Mouse (Mus musculus) MEL (cell line): ENCODE data around the gene Tmem104. TPM values are rescaled to one million over a fixed set of nuclear protein-coding genes. Genes with fewer than 3 reads are reported as not detected.

Experiments
- DNase-seq: peaks from one replicate; pipeline ENCODE4 v3.0.0; 2011; ENCODE audit warnings: low read depth, low spot score
- H3K27ac ChIP-seq: 2 replicates; pipeline ENCODE4 v1.5.1; 2012; ENCODE audit warnings: low read depth, mild to moderate bottlenecking, control low read depth, low read length, moderate library complexity; ENCODE audit not compliant: control insufficient read depth
- H3K27me3 ChIP-seq, 2 experiments: fragments of 150-350 bp in 1 of 2; sonication (generic) in 1 of 2; 2 replicates each; pipeline ENCODE4 v1.6.1; 2012; ENCODE audit warnings: low read length in 2 of 2, mild to moderate bottlenecking in 2 of 2, improper control_type of control experiment in 1 of 2, moderate library complexity in 1 of 2; ENCODE audit not compliant: insufficient read depth in 2 of 2, control insufficient read depth in 1 of 2
- H3K36me3 ChIP-seq, 2 experiments: 2 replicates each; pipeline ENCODE4 v1.6.1; 2012 to 2014; ENCODE audit warnings: low read length in 2 of 2, improper control_type of control experiment in 1 of 2, inconsistent platforms in 1 of 2, mild to moderate bottlenecking in 1 of 2; ENCODE audit not compliant: insufficient read depth in 2 of 2, control insufficient read depth in 1 of 2
- H3K4me1 ChIP-seq, 2 experiments: fragments of 150-350 bp in 1 of 2; sonication (generic) in 1 of 2; 2 replicates each; pipeline ENCODE4 v1.6.1; 2012; ENCODE audit warnings: low read length in 2 of 2, improper control_type of control experiment in 1 of 2, mild to moderate bottlenecking in 1 of 2; ENCODE audit not compliant: insufficient read depth in 2 of 2, control insufficient read depth in 1 of 2
- H3K4me3 ChIP-seq, 2 experiments: fragments of 150-350 bp in 1 of 2; sonication (generic) in 1 of 2; 2 replicates each; pipeline ENCODE4 v1.5.1; 2012; ENCODE audit warnings: low read depth in 2 of 2, low read length in 2 of 2, mild to moderate bottlenecking in 2 of 2, moderate library complexity in 2 of 2, control low read depth in 1 of 2, improper control_type of control experiment in 1 of 2; ENCODE audit not compliant: control insufficient read depth in 1 of 2, insufficient read depth in 1 of 2
- H3K79me2 ChIP-seq: 2 replicates; pipeline ENCODE4 v1.6.1; 2012; ENCODE audit warnings: mild to moderate bottlenecking, low read length, moderate library complexity; ENCODE audit not compliant: control insufficient read depth, poor library complexity, insufficient read depth
- H3K9ac ChIP-seq: 2 replicates; pipeline ENCODE4 v1.6.1; 2012; ENCODE audit warnings: low read depth, mild to moderate bottlenecking, control low read depth, low read length, moderate library complexity; ENCODE audit not compliant: control insufficient read depth, poor library complexity, severe bottlenecking
- H3K9me3 ChIP-seq: fragments of 150-350 bp; sonication (generic); replicated peaks from 2 replicates; pipeline ENCODE4 v1.6.1; 2012; ENCODE audit warnings: mild to moderate bottlenecking, low read length, improper control_type of control experiment, moderate library complexity; ENCODE audit not compliant: insufficient read depth
- BHLHE40 ChIP-seq: IDR thresholded peaks from 2 replicates; pipeline ENCODE4 v1.6.1; 2012; ENCODE audit warnings: low read depth, mild to moderate bottlenecking, inconsistent platforms, low read length, improper control_type of control experiment, borderline replicate concordance
- CHD1 ChIP-seq: IDR thresholded peaks from 2 replicates; pipeline ENCODE4 v1.6.1; 2012; ENCODE audit warnings: low read depth, mild to moderate bottlenecking, inconsistent platforms, low read length, improper control_type of control experiment
- CHD2 ChIP-seq: IDR thresholded peaks from 2 replicates; pipeline ENCODE4 v1.6.1; 2011; ENCODE audit warnings: low read length, improper control_type of control experiment
- CTCF ChIP-seq, 3 experiments: IDR thresholded peaks in 2 of 3; conservative IDR thresholded peaks in 1 of 3; 2 replicates each; pipeline ENCODE4 v1.5.1; 2011 to 2012; ENCODE audit warnings: low read length in 3 of 3, low read depth in 2 of 3, mild to moderate bottlenecking in 2 of 3, improper control_type of control experiment in 1 of 3, inconsistent platforms in 1 of 3, mixed read lengths in 1 of 3, moderate library complexity in 1 of 3; ENCODE audit not compliant: control insufficient read depth in 1 of 3, insufficient read depth in 1 of 3, poor library complexity in 1 of 3, severe bottlenecking in 1 of 3
- E2F4 ChIP-seq: IDR thresholded peaks from 2 replicates; pipeline ENCODE4 v1.6.1; 2011; ENCODE audit warnings: low read depth, low read length, improper control_type of control experiment, borderline replicate concordance
- ELF1 ChIP-seq: IDR thresholded peaks from 2 replicates; pipeline ENCODE4 v1.6.1; 2014; ENCODE audit warnings: low read depth, mild to moderate bottlenecking, inconsistent platforms, low read length, improper control_type of control experiment, moderate library complexity
- HCFC1 ChIP-seq: IDR thresholded peaks from 2 replicates; pipeline ENCODE4 v1.6.1; 2012; ENCODE audit warnings: low read depth, mild to moderate bottlenecking, inconsistent platforms, low read length, improper control_type of control experiment, moderate library complexity
- JUND ChIP-seq: IDR thresholded peaks from 2 replicates; pipeline ENCODE4 v1.6.1; 2011; ENCODE audit warnings: low read depth, mild to moderate bottlenecking, improper control_type of control experiment, low read length
- MAFK ChIP-seq: IDR thresholded peaks from 2 replicates; pipeline ENCODE4 v1.6.1; 2011; ENCODE audit warnings: low read depth, mild to moderate bottlenecking, low read length, improper control_type of control experiment, borderline replicate concordance
- MAX ChIP-seq: IDR thresholded peaks from 2 replicates; pipeline ENCODE4 v1.6.1; 2011; ENCODE audit warnings: low read length, improper control_type of control experiment
- MEF2A ChIP-seq: IDR thresholded peaks from 2 replicates; pipeline ENCODE4 v1.6.1; 2014; ENCODE audit warnings: low read depth, mild to moderate bottlenecking, inconsistent platforms, low read length, improper control_type of control experiment; ENCODE audit not compliant: poor library complexity, insufficient replicate concordance, severe bottlenecking; ENCODE audit errors: extremely low read depth
- MXI1 ChIP-seq: IDR thresholded peaks from 2 replicates; pipeline ENCODE4 v1.6.1; 2011; ENCODE audit warnings: mild to moderate bottlenecking, low read depth, low read length, improper control_type of control experiment
- MYB ChIP-seq: IDR thresholded peaks from 2 replicates; pipeline ENCODE4 v1.6.1; 2011; ENCODE audit warnings: mild to moderate bottlenecking, low read depth, low read length, improper control_type of control experiment
- MYC ChIP-seq: IDR thresholded peaks from 2 replicates; pipeline ENCODE4 v1.6.1; 2011; ENCODE audit warnings: low read depth, mild to moderate bottlenecking, low read length, improper control_type of control experiment, moderate library complexity
- NELFE ChIP-seq: IDR thresholded peaks from 2 replicates; pipeline ENCODE4 v1.6.1; 2011; ENCODE audit warnings: low read depth, low read length, improper control_type of control experiment
- NRF1 ChIP-seq: IDR thresholded peaks from 2 replicates; pipeline ENCODE4 v1.6.1; 2014; ENCODE audit warnings: low read depth, mild to moderate bottlenecking, inconsistent platforms, low read length, improper control_type of control experiment, moderate library complexity; ENCODE audit not compliant: poor library complexity, insufficient read depth, severe bottlenecking
- POLR2A ChIP-seq, 2 experiments: IDR thresholded peaks; 2 replicates each; pipeline ENCODE4 v1.6.1; 2011 to 2012; ENCODE audit warnings: low read length in 2 of 2, mild to moderate bottlenecking in 2 of 2, control low read depth in 1 of 2, improper control_type of control experiment in 1 of 2, low read depth in 1 of 2, moderate library complexity in 1 of 2; ENCODE audit not compliant: control insufficient read depth in 1 of 2, insufficient read depth in 1 of 2, poor library complexity in 1 of 2
- RCOR1 ChIP-seq: IDR thresholded peaks from 2 replicates; pipeline ENCODE4 v1.6.1; 2012; ENCODE audit warnings: low read depth, mild to moderate bottlenecking, inconsistent platforms, low read length, improper control_type of control experiment
- SMC3 ChIP-seq: IDR thresholded peaks from 2 replicates; pipeline ENCODE4 v1.6.1; 2011; ENCODE audit warnings: low read depth, low read length, improper control_type of control experiment
- TAL1 ChIP-seq: IDR thresholded peaks from 2 replicates; pipeline ENCODE4 v1.6.1; 2012; ENCODE audit warnings: mild to moderate bottlenecking, inconsistent platforms, low read length, moderate library complexity, mixed read lengths
- TBP ChIP-seq: IDR thresholded peaks from 2 replicates; pipeline ENCODE4 v1.8.0; 2011; ENCODE audit warnings: low read depth, low read length, improper control_type of control experiment
- UBTF ChIP-seq: IDR thresholded peaks from 2 replicates; pipeline ENCODE4 v1.6.1; 2012; ENCODE audit warnings: low read depth, mild to moderate bottlenecking, inconsistent platforms, low read length, improper control_type of control experiment, moderate library complexity, borderline replicate concordance; ENCODE audit not compliant: insufficient read depth
- USF1 ChIP-seq: IDR thresholded peaks from 2 replicates; pipeline ENCODE4 v1.6.1; 2014; ENCODE audit warnings: low read depth, mild to moderate bottlenecking, inconsistent platforms, low read length, improper control_type of control experiment, moderate library complexity
- USF2 ChIP-seq, 2 experiments: IDR thresholded peaks; 2 replicates each; pipeline ENCODE4 v1.6.1; 2011 to 2012; ENCODE audit warnings: improper control_type of control experiment in 2 of 2, low read length in 2 of 2, borderline replicate concordance in 1 of 2, inconsistent platforms in 1 of 2, low read depth in 1 of 2, mild to moderate bottlenecking in 1 of 2; ENCODE audit not compliant: insufficient read depth in 1 of 2
- ZC3H11A ChIP-seq: IDR thresholded peaks from 2 replicates; pipeline ENCODE4 v1.6.1; 2012; ENCODE audit warnings: low read depth, mild to moderate bottlenecking, inconsistent platforms, low read length, improper control_type of control experiment
- ZKSCAN1 ChIP-seq: IDR thresholded peaks from 2 replicates; pipeline ENCODE4 v1.6.1; 2012; ENCODE audit warnings: low read depth, mild to moderate bottlenecking, inconsistent platforms, low read length, improper control_type of control experiment, moderate library complexity
- polyA plus RNA-seq, 2 experiments: library from polyadenylated mRNA; stranded (reverse) in 1 of 2; unstranded in 1 of 2; fragments of >175 nt in 1 of 2; fragments of >200 nt in 1 of 2; gene quantifications; 2 replicates each; pipeline versions ENCODE4 v1.2.1 to v1.2.4; 2012; ENCODE audit warnings: low replicate concordance in 2 of 2, low read depth in 1 of 2; ENCODE audit not compliant: insufficient read length in 2 of 2, insufficient read depth in 1 of 2, missing spikeins in 1 of 2
- total RNA-seq: library from RNA; depleted of rRNA; stranded (reverse); fragments of 300-350 nt; gene quantifications from 2 replicates; pipeline ENCODE4 v1.2.3, GENCODE M21; 2012

Tmem104 gene
- total and polyA plus RNA-seq, 3 experiments = 21.9 to 24.8 TPM; not detected in 1

DNA sequence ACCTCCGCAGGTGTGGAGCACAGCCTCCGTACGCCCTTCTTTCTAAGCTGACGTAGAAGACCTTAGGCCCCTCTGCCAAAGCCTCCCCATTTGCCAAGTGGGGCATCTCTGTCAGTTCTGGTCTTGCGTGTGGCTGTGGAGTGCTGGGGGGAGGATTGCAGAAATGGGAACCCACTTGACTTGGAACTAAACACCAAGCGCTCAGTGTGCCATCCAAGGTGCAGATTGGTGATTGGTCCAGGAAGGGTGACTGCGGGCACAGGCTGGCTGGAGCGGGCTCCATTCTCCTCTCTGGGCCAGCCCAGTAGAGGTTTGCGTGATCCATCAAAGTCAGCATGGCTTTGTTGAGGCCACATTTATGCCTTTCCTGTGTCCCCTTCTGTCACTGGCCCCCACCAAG is 15.5 kb downstream of the Tmem104 start:
- no peak for DNase-seq
- Histone ChIP-seq H3K36me3 (peaks cover 8 to 22% of the 10 kb centered on the region in 2 experiments), H3K27ac (no peak overlapping the region), H3K4me1 (peaks cover 15 to 21% of the 10 kb centered on the region in 2 experiments), H3K27me3 (no peaks in the 10 kb centered on the region), H3K9me3 (no peaks in the 10 kb centered on the region), H3K4me3 (no peak overlapping the region), H3K9ac (no peak overlapping the region), H3K79me2 (no peaks in the 10 kb centered on the region)
- TF ChIP-seq MXI1 = no peak
- TF ChIP-seq USF1 = no peak
- no peak for TF ChIP-seq MYB
- TF ChIP-seq POLR2A (IDR thresholded peaks at IDR 0.05; ENCODE audit: control insufficient read depth in 1 of 2, insufficient read depth in 1 of 2, low read depth in 1 of 2, low read length in 2 of 2, poor library complexity in 1 of 2) = no peak

DNA sequence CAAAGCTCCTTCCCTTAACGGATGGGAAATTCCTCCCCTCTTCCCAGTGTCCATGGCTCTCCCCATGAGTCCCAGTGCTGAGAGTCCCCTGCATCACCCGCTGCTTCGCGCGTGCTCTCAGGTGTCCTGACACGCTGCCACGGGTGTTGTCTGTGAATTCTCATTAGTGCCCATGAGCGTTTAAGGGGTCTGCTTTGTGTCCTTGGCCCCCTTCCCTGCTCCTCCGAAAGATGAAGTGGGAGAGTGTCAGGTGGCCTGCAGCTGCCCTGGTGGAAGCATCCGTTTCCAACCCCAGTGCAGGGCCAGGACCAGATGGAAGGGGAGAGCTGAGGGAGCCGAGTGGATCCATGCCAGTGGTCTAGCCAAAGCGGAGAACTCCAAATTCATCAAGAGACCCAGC is 20.8 kb downstream of the Tmem104 start:
- Histone ChIP-seq H3K9ac (no peak overlapping the region), H3K36me3 (peaks cover 0 to under 1% of the 10 kb centered on the region in 2 experiments; a peak in 1 of 4 replicates), H3K9me3 (no peaks in the 10 kb centered on the region)

DNA sequence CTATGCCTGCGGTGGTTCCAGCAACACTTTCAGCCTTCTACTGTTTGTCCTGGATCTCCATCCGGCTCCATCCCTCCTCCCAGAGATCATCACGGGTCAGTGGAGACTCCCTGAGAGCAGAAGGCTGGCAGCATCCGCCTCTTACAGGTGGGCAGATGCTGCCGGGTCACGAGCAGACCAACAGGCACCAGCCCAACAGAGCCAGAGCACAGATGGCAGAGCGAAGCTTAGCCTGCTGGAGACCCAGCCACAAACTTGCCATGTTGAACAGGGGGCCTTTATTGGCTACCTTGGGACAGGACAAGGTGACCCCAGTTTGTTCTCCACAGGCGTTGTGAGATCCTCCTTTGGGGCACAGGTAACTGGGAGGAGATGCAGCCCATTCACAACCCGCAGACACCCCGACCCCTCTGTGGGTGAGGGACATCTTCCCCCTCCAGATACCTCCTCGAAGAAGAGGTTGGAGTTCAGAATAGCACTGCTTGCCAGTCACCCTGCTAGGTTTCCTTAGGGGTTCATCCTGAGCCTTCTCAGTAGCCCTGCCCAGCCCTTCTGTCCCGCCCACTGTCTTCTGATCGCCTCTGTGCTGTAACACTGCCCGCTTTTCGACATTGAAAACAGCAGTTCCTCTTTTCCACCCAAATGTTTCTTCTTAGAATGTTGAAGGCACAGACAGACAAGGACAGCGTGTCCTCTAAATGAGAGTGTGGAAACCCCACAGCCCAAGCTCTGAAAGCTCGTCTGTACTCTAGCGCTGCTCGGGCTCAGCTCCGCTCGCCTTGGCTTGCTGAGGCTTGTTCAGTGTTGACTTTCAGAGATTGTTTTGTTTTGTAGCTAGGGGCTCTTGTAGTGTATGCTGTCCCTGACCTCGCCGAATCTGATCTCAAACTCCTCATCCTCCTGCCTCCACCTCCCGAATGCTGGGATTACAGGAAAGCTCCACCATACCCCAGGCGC is 21.8 kb downstream of the Tmem104 start:
- H3K4me3 ChIP-seq = no peak overlapping the region
- H3K36me3 ChIP-seq = peaks cover 0 to 1% of the 10 kb centered on the region in 2 experiments; a peak in 1 of 4 replicates
- no peak for TF ChIP-seq CTCF (IDR thresholded peaks at IDR 0.05 in 2 of 3, conservative IDR thresholded peaks at IDR 0.05 in 1 of 3; ENCODE audit: control insufficient read depth in 1 of 3, insufficient read depth in 1 of 3, low read depth in 2 of 3, low read length in 3 of 3, poor library complexity in 1 of 3, severe bottlenecking in 1 of 3)
- TF ChIP-seq ZKSCAN1 = no peak
- no peak for TF ChIP-seq MXI1
- TF ChIP-seq TAL1 = no peak
- TF ChIP-seq USF2 (IDR thresholded peaks at IDR 0.05; ENCODE audit: borderline replicate concordance in 1 of 2, insufficient read depth in 1 of 2, low read depth in 1 of 2, low read length in 2 of 2) = no peak
- no peak for TF ChIP-seq UBTF
- TF ChIP-seq MEF2A = no peak
- TF ChIP-seq MAFK = no peak
- no peak for TF ChIP-seq ELF1
- TF ChIP-seq, all 39 proteins: peak for 0
- Histone ChIP-seq H3K9me3 (no peaks in the 10 kb centered on the region), H3K79me2 (no peaks in the 10 kb centered on the region), H3K9ac (no peak overlapping the region), H3K4me1 (no peaks in the 10 kb centered on the region), H3K27ac (no peak overlapping the region), H3K27me3 (no peaks in the 10 kb centered on the region)
- DNase-seq = peak; percentile 80

More for the DNA sequence above, 20.8 kb downstream of the Tmem104 start:
- no peak for DNase-seq
- no peak for TF ChIP-seq MAFK
- no peak for TF ChIP-seq NRF1
- TF ChIP-seq ZKSCAN1 = no peak
- TF ChIP-seq RCOR1 = no peak
- no peak for TF ChIP-seq HCFC1
- TF ChIP-seq ELF1 = no peak
- TF ChIP-seq BHLHE40 = no peak
- TF ChIP-seq CHD2 = no peak
- TF ChIP-seq USF1 = no peak
- no peak for TF ChIP-seq CHD1
- TF ChIP-seq ZC3H11A = no peak
- no peak for TF ChIP-seq MYC
- no peak for TF ChIP-seq JUND
- TF ChIP-seq SMC3 = no peak
- no peak for TF ChIP-seq TBP
- TF ChIP-seq NELFE = no peak
- TF ChIP-seq E2F4 = no peak
- TF ChIP-seq MXI1 = no peak
- no peak for TF ChIP-seq MAX
- H3K27ac ChIP-seq = no peak overlapping the region
- H3K4me3 ChIP-seq = no peak overlapping the region
- no peaks in the 10 kb centered on the region for H3K4me1 ChIP-seq
- no peaks in the 10 kb centered on the region for H3K27me3 ChIP-seq
- no peaks in the 10 kb centered on the region for H3K79me2 ChIP-seq
